Mouse (Mus musculus) heart, embryonic 13.5 days (tissue): ENCODE results near the gene Sufu. TPM values are rescaled to one million over a fixed set of nuclear protein-coding genes. Genes with fewer than 3 reads are reported as not detected.
A peak's percentile ranks its signal among the peaks of the same experiment; 100 is the strongest.

Experiments
- ATAC-seq: fragments of 200-750 bp; cut with Nextera tagmentation; 2 replicates; pipeline ENCODE4 v1.8.0; 2017; ENCODE audit warnings: moderate TSS enrichment; ENCODE audit not compliant: insufficient number of reproducible peaks, low FRiP score, low TSS enrichment; ENCODE audit errors: extremely low read depth
- H3K27ac ChIP-seq: fragments of 300-500 bp; sonication (generic); replicated peaks from 2 replicates; pipeline ENCODE4 v1.5.1; 2015; ENCODE audit warnings: moderate library complexity, mild to moderate bottlenecking, inconsistent platforms
- H3K27me3 ChIP-seq: fragments of 300-500 bp; sonication (generic); replicated peaks from 2 replicates; pipeline ENCODE4 v1.6.1; 2015; ENCODE audit warnings: mild to moderate bottlenecking, inconsistent platforms
- H3K36me3 ChIP-seq: fragments of 300-500 bp; sonication (generic); 2 replicates; pipeline ENCODE4 v1.6.1; 2015; ENCODE audit warnings: mild to moderate bottlenecking, inconsistent platforms
- H3K4me1 ChIP-seq: fragments of 300-500 bp; sonication (generic); 2 replicates; pipeline ENCODE4 v1.6.1; 2015; ENCODE audit warnings: inconsistent platforms
- H3K4me2 ChIP-seq: fragments of 300-500 bp; sonication (generic); 2 replicates; pipeline ENCODE4 v1.6.1; 2015; ENCODE audit warnings: inconsistent platforms, mild to moderate bottlenecking, moderate library complexity
- H3K4me3 ChIP-seq: fragments of 300-500 bp; sonication (generic); 2 replicates; pipeline ENCODE4 v1.5.1; 2015; ENCODE audit warnings: moderate library complexity, mild to moderate bottlenecking, inconsistent platforms
- H3K9ac ChIP-seq: fragments of 300-500 bp; sonication (generic); 2 replicates; pipeline ENCODE4 v1.6.1; 2015; ENCODE audit warnings: inconsistent platforms, mild to moderate bottlenecking, moderate library complexity
- H3K9me3 ChIP-seq: fragments of 300-500 bp; sonication (generic); 2 replicates; pipeline ENCODE4 v1.6.1; 2016; ENCODE audit warnings: inconsistent platforms
- WGBS: fragments of 180-500 bp; shearing (Covaris S2); methylation state at CpG from one replicate; pipeline ENCODE4 v1.1.7; 2015; ENCODE audit warnings: mixed read lengths; 5-methylcytosine and 5-hydroxymethylcytosine counted together
- polyA plus RNA-seq: library from polyadenylated mRNA; unstranded; fragments of >200 nt; fragmentation: Nextera tagmentation; extraction: Ambion mirVana; gene quantifications from 2 replicates; pipeline ENCODE4 v1.2.1, GENCODE M21; 2015

Gene Sufu
- polyA plus RNA-seq, 1 experiment from 2014 or later = 18.4 TPM

GRCm38 (mm10) chr19:46482896-46483516 is 86.3 kb downstream of the Sufu start:
- H3K9ac ChIP-seq = peak overlapping the region; percentile 67
- no peaks in the 10 kb centered on the region for H3K9me3 ChIP-seq
- whole genome bisulfite sequencing = 43% methylated on average over 17 of the region's 17 CpGs
- peak overlapping the region; percentile 15 for H3K27ac ChIP-seq
- H3K4me3 ChIP-seq = no peak overlapping the region
- H3K27me3 ChIP-seq = no peaks in the 10 kb centered on the region
- H3K4me1 ChIP-seq = peaks cover 100% of the 10 kb centered on the region
- H3K36me3 ChIP-seq = peaks cover 32% of the 10 kb centered on the region
- H3K4me2 ChIP-seq = no peak overlapping the region
- no peak for ATAC-seq

- Histone ChIP-seq H3K9ac (peak overlapping the region; percentile 67), H3K4me3 (no peak overlapping the region), H3K4me2 (peak overlapping the region; percentile 5; the same call in 1 of the 2 replicates), H3K27ac (peak overlapping the region; percentile 92), H3K36me3 (peaks cover 29% of the 10 kb centered on the region), H3K9me3 (no peaks in the 10 kb centered on the region), H3K4me1 (peaks cover 97% of the 10 kb centered on the region), H3K27me3 (no peaks in the 10 kb centered on the region)
- WGBS = 75% methylated on average over 15 of the region's 15 CpGs
- ATAC-seq = no peak
Observed at GRCm38 (mm10) chr19:46483701-46484328, 87.1 kb downstream of the Sufu start.

- H3K9ac ChIP-seq = peak overlapping the region; percentile 67
- peaks cover 29% of the 10 kb centered on the region for H3K36me3 ChIP-seq
- peak; percentile 12; the same call in 1 of the 2 replicates for ATAC-seq
- peak overlapping the region; percentile 92 for H3K27ac ChIP-seq
- peaks cover 97% of the 10 kb centered on the region for H3K4me1 ChIP-seq
- H3K27me3 ChIP-seq = no peaks in the 10 kb centered on the region
- H3K9me3 ChIP-seq = no peaks in the 10 kb centered on the region
- 14% methylated on average over 5 of the region's 5 CpGs for WGBS
- 0 out of 2 replicates have a peak overlapping the region, but pooled peaks have one; percentile 5 for H3K4me2 ChIP-seq
- no peak overlapping the region for H3K4me3 ChIP-seq
Observed at GRCm38 (mm10) chr19:46484518-46484917, 87.8 kb downstream of the Sufu start.

GRCm38 (mm10) chr19:46485847-46486246 is 89.2 kb downstream of the Sufu start:
- Histone ChIP-seq H3K4me3 (no peak overlapping the region), H3K9me3 (no peaks in the 10 kb centered on the region), H3K9ac (peak overlapping the region; percentile 62), H3K36me3 (peaks cover 20% of the 10 kb centered on the region), H3K4me1 (peaks cover 96% of the 10 kb centered on the region), H3K27me3 (no peaks in the 10 kb centered on the region), H3K4me2 (no peak overlapping the region; the same call in 1 of the 2 replicates), H3K27ac (peak overlapping the region; percentile 92; the same call in 1 of the 2 replicates)
- peak; percentile 29; the same call in 1 of the 2 replicates for ATAC-seq
- 64% methylated on average over 9 of the region's 9 CpGs for WGBS

- Histone ChIP-seq H3K4me1 (peaks cover 88% of the 10 kb centered on the region), H3K9ac (peak overlapping the region; percentile 38; the same call in 1 of the 2 replicates), H3K27me3 (no peaks in the 10 kb centered on the region), H3K36me3 (peaks cover 20% of the 10 kb centered on the region), H3K4me2 (no peak overlapping the region), H3K4me3 (no peak overlapping the region), H3K9me3 (no peaks in the 10 kb centered on the region), H3K27ac (peak overlapping the region; percentile 92)
- WGBS = 31% methylated on average over 2 of the region's 2 CpGs
- no peak for ATAC-seq
Observed at GRCm38 (mm10) chr19:46486709-46487108, 90.0 kb downstream of the Sufu start.

GRCm38 (mm10) chr19:46489448-46489847 is 92.8 kb downstream of the Sufu start:
- 94% methylated on average over 1 of the region's 1 CpGs for WGBS
- H3K4me1 ChIP-seq = peaks cover 61% of the 10 kb centered on the region
- no peak overlapping the region for H3K4me2 ChIP-seq
- H3K36me3 ChIP-seq = peaks cover 14% of the 10 kb centered on the region
- H3K9ac ChIP-seq = no peak overlapping the region
- no peak overlapping the region for H3K4me3 ChIP-seq
- H3K27me3 ChIP-seq = no peaks in the 10 kb centered on the region
- H3K27ac ChIP-seq = peak overlapping the region; percentile 25; the same call in 1 of the 2 replicates
- no peaks in the 10 kb centered on the region for H3K9me3 ChIP-seq
- ATAC-seq = no peak

- no peak for ATAC-seq
- Histone ChIP-seq H3K27me3 (no peaks in the 10 kb centered on the region), H3K4me3 (no peak overlapping the region), H3K36me3 (peaks cover 12% of the 10 kb centered on the region), H3K9me3 (no peaks in the 10 kb centered on the region), H3K4me1 (peaks cover 49% of the 10 kb centered on the region), H3K4me2 (no peak overlapping the region), H3K9ac (0 out of 2 replicates have a peak overlapping the region, but pooled peaks have one; percentile 33), H3K27ac (peak overlapping the region; percentile 29; the same call in 1 of the 2 replicates)
- 4% methylated on average over 2 of the region's 2 CpGs for WGBS
Observed at GRCm38 (mm10) chr19:46490634-46491033, 93.9 kb downstream of the Sufu start.

DNA sequence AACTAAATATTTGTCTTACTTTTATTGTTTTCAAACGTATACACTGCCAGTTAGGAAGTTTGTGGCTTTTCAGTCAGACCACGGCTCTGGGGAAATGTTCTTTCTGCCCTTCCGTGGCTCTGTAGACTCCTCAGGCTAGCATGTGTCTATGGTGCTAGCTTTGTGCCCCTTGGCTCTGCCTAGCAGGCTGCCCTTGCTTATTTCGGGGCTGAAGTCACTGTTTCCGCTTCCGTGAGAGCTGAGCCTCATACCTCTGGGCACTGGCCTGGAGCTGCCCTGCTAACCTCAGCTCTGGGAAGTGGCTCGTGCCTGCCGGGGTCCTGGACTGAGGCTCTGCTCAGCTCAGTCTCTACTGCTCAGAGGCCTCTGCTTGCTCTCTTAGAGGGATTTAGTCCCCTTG is 98.4 kb downstream of the Sufu start:
- no peak overlapping the region for H3K4me2 ChIP-seq
- H3K27me3 ChIP-seq = no peaks in the 10 kb centered on the region
- 69% methylated on average over 8 of the region's 8 CpGs for WGBS
- H3K36me3 ChIP-seq = no peaks in the 10 kb centered on the region
- H3K9me3 ChIP-seq = no peaks in the 10 kb centered on the region
- H3K27ac ChIP-seq = no peak overlapping the region
- no peak for ATAC-seq
- peaks cover 14% of the 10 kb centered on the region for H3K4me1 ChIP-seq
- no peak overlapping the region for H3K4me3 ChIP-seq
- H3K9ac ChIP-seq = no peak overlapping the region

DNA sequence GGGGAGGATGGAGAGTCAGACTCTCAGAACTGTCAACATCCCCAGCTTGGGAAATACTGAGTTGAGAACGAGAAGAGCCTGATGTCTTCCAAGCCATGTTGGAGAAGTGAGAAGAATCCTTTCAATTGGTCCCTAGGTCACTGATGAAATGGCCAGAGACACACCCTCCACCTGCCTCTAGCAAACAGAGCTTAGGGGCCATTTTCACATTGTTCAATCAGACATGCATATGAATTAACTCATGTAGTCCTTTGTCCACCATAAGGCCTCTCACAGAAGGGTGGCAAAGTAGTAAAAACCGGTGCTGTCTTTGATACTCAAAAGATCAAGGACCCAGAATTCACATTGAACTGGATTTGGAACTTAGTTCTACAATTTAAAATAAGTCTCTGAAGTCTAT is 100.5 kb downstream of the Sufu start:
- Histone ChIP-seq H3K27ac (no peak overlapping the region), H3K27me3 (no peaks in the 10 kb centered on the region), H3K4me2 (no peak overlapping the region), H3K4me1 (peaks cover 6% of the 10 kb centered on the region; the same call in 1 of the 2 replicates), H3K9ac (no peak overlapping the region), H3K36me3 (no peaks in the 10 kb centered on the region), H3K4me3 (no peak overlapping the region), H3K9me3 (no peaks in the 10 kb centered on the region)
- ATAC-seq = no peak
- 62% methylated on average over 2 of the region's 2 CpGs for WGBS

- H3K4me3 ChIP-seq = peak overlapping the region; percentile 79
- no peaks in the 10 kb centered on the region for H3K27me3 ChIP-seq
- H3K27ac ChIP-seq = peak overlapping the region; percentile 70
- H3K36me3 ChIP-seq = no peaks in the 10 kb centered on the region
- peaks cover 11% of the 10 kb centered on the region for H3K4me1 ChIP-seq
- H3K9me3 ChIP-seq = no peaks in the 10 kb centered on the region
- H3K4me2 ChIP-seq = peak overlapping the region; percentile 88
- 5% methylated on average over 3 of the region's 3 CpGs for WGBS
- 0 out of 2 replicates have a peak overlapping the region, but pooled peaks have one; percentile 13 for H3K9ac ChIP-seq
- ATAC-seq = no peak
Observed at GRCm38 (mm10) chr19:46499539-46499835, 102.8 kb downstream of the Sufu start.

DNA sequence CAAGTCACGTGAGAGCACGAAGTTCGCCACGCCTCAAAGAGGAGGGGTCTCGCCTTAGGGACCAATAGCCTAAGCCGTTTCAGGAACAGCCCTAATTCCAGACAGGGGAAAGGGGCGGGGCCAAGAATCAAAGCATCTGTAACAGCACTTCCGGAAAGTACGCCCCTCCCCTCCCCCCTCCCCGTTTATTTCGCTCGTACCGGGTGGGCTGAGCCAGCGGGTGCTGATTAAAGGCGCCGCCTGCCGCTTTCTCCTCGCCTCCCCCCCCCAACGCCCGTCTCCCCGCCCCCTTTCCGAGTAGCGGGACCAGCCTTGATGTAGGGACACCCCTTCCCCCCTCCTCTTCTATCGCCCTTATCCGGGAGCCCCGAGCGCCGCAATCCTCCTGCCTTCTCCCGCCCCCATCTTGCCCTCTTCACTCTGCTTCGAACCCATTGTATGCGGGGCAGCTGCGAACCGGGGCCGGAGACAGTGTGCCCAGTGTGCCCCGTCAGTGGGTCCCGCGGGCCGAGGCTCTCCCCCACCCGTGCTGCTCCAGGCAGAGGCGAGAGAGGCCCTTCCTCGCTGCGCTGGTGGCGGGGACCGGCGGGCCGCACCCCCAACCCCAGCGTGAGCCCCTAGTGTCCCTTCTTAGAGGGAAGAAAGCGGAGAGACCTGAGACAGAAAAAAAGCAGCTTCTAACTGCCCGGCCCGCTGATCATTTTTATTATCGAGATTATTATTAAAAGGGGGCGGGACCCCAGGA is 103.3 kb downstream of the Sufu start:
- H3K36me3 ChIP-seq = peaks cover under 1% of the 10 kb centered on the region; the same call in 1 of the 2 replicates
- H3K4me2 ChIP-seq = peak overlapping the region; percentile 88
- ATAC-seq = peak; percentile 81
- H3K9ac ChIP-seq = peak overlapping the region; percentile 99
- peak overlapping the region; percentile 79 for H3K4me3 ChIP-seq
- under 1% methylated on average over 48 of the region's 52 CpGs for WGBS
- H3K9me3 ChIP-seq = no peaks in the 10 kb centered on the region
- H3K4me1 ChIP-seq = peaks cover 17% of the 10 kb centered on the region
- H3K27ac ChIP-seq = peak overlapping the region; percentile 100
- no peaks in the 10 kb centered on the region for H3K27me3 ChIP-seq
